Comparison of ENCODE assay signal across 8 mouse cellular contexts in the genomic region with DNA sequence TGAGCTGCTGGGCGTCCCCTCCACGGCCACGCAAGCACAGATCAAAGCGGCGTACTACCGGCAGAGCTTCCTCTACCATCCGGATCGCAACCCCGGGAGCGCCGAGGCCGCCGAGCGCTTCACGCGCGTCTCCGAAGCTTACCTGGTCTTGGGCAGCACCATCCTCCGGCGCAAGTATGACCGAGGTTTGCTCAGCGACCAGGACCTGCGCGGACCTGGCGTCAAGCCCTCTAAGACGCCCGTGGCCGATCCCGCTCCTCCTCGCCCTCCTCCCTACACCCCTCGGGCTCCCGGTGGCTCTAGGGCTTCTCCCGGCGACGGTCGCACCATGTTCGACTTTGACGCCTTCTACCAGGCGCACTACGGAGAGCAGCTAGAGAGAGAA. TPM values are rescaled to one million over a fixed set of nuclear protein-coding genes. Genes with fewer than 3 reads are reported as not detected.
DNase-seq lines count a peak whose midpoint lies in the region; ATAC-seq lines count a peak whose summit lies in the region.

No protein-coding gene starts in this region.

- peak overlapping the region; percentile 81 for H3K9ac ChIP-seq in lung, embryonic 16.5 days (ENCODE audit: low read length)
- peak overlapping the region; percentile 85 for H3K9ac ChIP-seq in embryonic facial prominence, embryonic 15.5 days
- peak overlapping the region; percentile 91 for H3K9ac ChIP-seq in intestine, embryonic 16.5 days (ENCODE audit: low read depth, low read length)
- peak overlapping the region; percentile 85 for H3K9ac ChIP-seq in neural tube, embryonic 12.5 days

- H3K36me3 ChIP-seq in lung, embryonic 16.5 days (ENCODE audit: control insufficient read depth, insufficient read depth, low read length): peaks cover 16% of the 10 kb centered on the region
- peaks cover 44% of the 10 kb centered on the region for H3K36me3 ChIP-seq in embryonic facial prominence, embryonic 15.5 days
- peaks cover 8% of the 10 kb centered on the region for H3K36me3 ChIP-seq in intestine, embryonic 16.5 days (ENCODE audit: control insufficient read depth, insufficient read depth, low read length)
- H3K36me3 ChIP-seq in neural tube, embryonic 12.5 days: peaks cover 46% of the 10 kb centered on the region

- peak overlapping the region; percentile 91 for H3K4me3 ChIP-seq in lung, embryonic 16.5 days (ENCODE audit: low read length)
- H3K4me3 ChIP-seq in embryonic facial prominence, embryonic 15.5 days (replicated peaks): peak overlapping the region; percentile 97
- H3K4me3 ChIP-seq in intestine, embryonic 16.5 days (ENCODE audit: low read length): peak overlapping the region; percentile 93
- H3K4me3 ChIP-seq in neural tube, embryonic 12.5 days: peak overlapping the region; percentile 90

- DNase-seq in lung, postnatal 25 days (ENCODE audit: low spot score): no peak
- no peak for DNase-seq in cerebellum, postnatal 36 days
- no peak for DNase-seq in kidney, adult 18-20 months
- no peak for DNase-seq in kidney, adult 11 months

- H3K4me2 ChIP-seq in lung, embryonic 16.5 days (ENCODE audit: low read depth, low read length): peak overlapping the region; percentile 90
- peak overlapping the region; percentile 87 for H3K4me2 ChIP-seq in embryonic facial prominence, embryonic 15.5 days (replicated peaks)
- H3K4me2 ChIP-seq in intestine, embryonic 16.5 days (ENCODE audit: low read depth, low read length): peak overlapping the region; percentile 87
- peak overlapping the region; percentile 87 for H3K4me2 ChIP-seq in neural tube, embryonic 12.5 days (replicated peaks)

- WGBS in lung, embryonic 16.5 days: 0% methylated on average over 40 of the region's 40 CpGs
- WGBS in embryonic facial prominence, embryonic 15.5 days: 0% methylated on average over 40 of the region's 40 CpGs
- 2% methylated on average over 40 of the region's 40 CpGs for WGBS in intestine, embryonic 16.5 days
- whole genome bisulfite sequencing in neural tube, embryonic 12.5 days: under 1% methylated on average over 40 of the region's 40 CpGs

- ATAC-seq in lung, embryonic 16.5 days (ENCODE audit: low read depth): peak; percentile 61
- ATAC-seq in embryonic facial prominence, embryonic 15.5 days (ENCODE audit: insufficient number of reproducible peaks, low FRiP score, low TSS enrichment, low read depth): no peak
- ATAC-seq in intestine, embryonic 16.5 days: peak; percentile 71
- peak; percentile 70 for ATAC-seq in neural tube, embryonic 12.5 days (ENCODE audit: low FRiP score, low read depth)

- peak overlapping the region; percentile 55 for H3K27ac ChIP-seq in lung, embryonic 16.5 days (ENCODE audit: low read length)
- peak overlapping the region; percentile 66; the same call in 1 of the 2 replicates for H3K27ac ChIP-seq in embryonic facial prominence, embryonic 15.5 days (replicated peaks)
- H3K27ac ChIP-seq in intestine, embryonic 16.5 days (ENCODE audit: low read length): peak overlapping the region; percentile 73
- no peak overlapping the region for H3K27ac ChIP-seq in neural tube, embryonic 12.5 days

- no peaks in the 10 kb centered on the region for H3K9me3 ChIP-seq in lung, embryonic 16.5 days (ENCODE audit: control insufficient read depth, low read length)
- H3K9me3 ChIP-seq in embryonic facial prominence, embryonic 15.5 days (replicated peaks): no peaks in the 10 kb centered on the region
- H3K9me3 ChIP-seq in intestine, embryonic 16.5 days (ENCODE audit: control insufficient read depth, low read length): no peaks in the 10 kb centered on the region; the same call in 1 of the 2 replicates
- H3K9me3 ChIP-seq in neural tube, embryonic 12.5 days: no peaks in the 10 kb centered on the region

- peaks cover 15% of the 10 kb centered on the region for H3K4me1 ChIP-seq in lung, embryonic 16.5 days (replicated peaks; ENCODE audit: control insufficient read depth, insufficient read depth, low read length)
- peaks cover 20% of the 10 kb centered on the region for H3K4me1 ChIP-seq in embryonic facial prominence, embryonic 15.5 days
- H3K4me1 ChIP-seq in intestine, embryonic 16.5 days (ENCODE audit: control insufficient read depth, insufficient read depth, low read length): peaks cover 10% of the 10 kb centered on the region; the same call in 1 of the 2 replicates
- H3K4me1 ChIP-seq in neural tube, embryonic 12.5 days: peaks cover 20% of the 10 kb centered on the region

- no peaks in the 10 kb centered on the region for H3K27me3 ChIP-seq in lung, embryonic 16.5 days (ENCODE audit: control insufficient read depth, insufficient read depth, low read depth, low read length)
- no peaks in the 10 kb centered on the region for H3K27me3 ChIP-seq in embryonic facial prominence, embryonic 15.5 days
- no peaks in the 10 kb centered on the region for H3K27me3 ChIP-seq in intestine, embryonic 16.5 days (replicated peaks; ENCODE audit: control insufficient read depth, insufficient read depth, low read length)
- H3K27me3 ChIP-seq in neural tube, embryonic 12.5 days (replicated peaks): no peaks in the 10 kb centered on the region

RNA-seq across cellular contexts. Expression of a gene that starts 0.4 kb away (rescaled TPM):
- 32.2 and 32.5 TPM in 2 replicates for polyA plus RNA-seq in lung, embryonic 16.5 days (2015; fragmentation: Nextera tagmentation; extraction: Ambion mirVana)
- polyA plus RNA-seq in embryonic facial prominence, embryonic 15.5 days (2015; fragmentation: Nextera tagmentation; extraction: Ambion mirVana): 32.9 and 36.3 TPM in 2 replicates
- 33.9 and 39.2 TPM in 2 replicates for polyA plus RNA-seq in intestine, embryonic 16.5 days (2015; fragmentation: Nextera tagmentation; extraction: Ambion mirVana)
- polyA plus RNA-seq in neural tube, embryonic 12.5 days (2016; fragmentation: Nextera tagmentation; extraction: Ambion mirVana): 30.3 and 32.2 TPM in 2 replicates

RNA-seq across cellular contexts. Expression of a gene that starts 0.4 kb away (rescaled TPM):
- polyA plus RNA-seq in lung, embryonic 16.5 days (2015; fragmentation: Nextera tagmentation; extraction: Ambion mirVana): 100 and 110 TPM in 2 replicates
- polyA plus RNA-seq in embryonic facial prominence, embryonic 15.5 days (2015; fragmentation: Nextera tagmentation; extraction: Ambion mirVana): 102 and 115 TPM in 2 replicates
- 84.6 and 109 TPM in 2 replicates for polyA plus RNA-seq in intestine, embryonic 16.5 days (2015; fragmentation: Nextera tagmentation; extraction: Ambion mirVana)
- polyA plus RNA-seq in neural tube, embryonic 12.5 days (2016; fragmentation: Nextera tagmentation; extraction: Ambion mirVana): 106 and 112 TPM in 2 replicates

RNA-seq across cellular contexts. Expression of a gene that starts 13.7 kb away (rescaled TPM):
- 4.2 and 5.3 TPM in 2 replicates for polyA plus RNA-seq in lung, embryonic 16.5 days (2015; fragmentation: Nextera tagmentation; extraction: Ambion mirVana)
- 12.6 and 12.9 TPM in 2 replicates for polyA plus RNA-seq in embryonic facial prominence, embryonic 15.5 days (2015; fragmentation: Nextera tagmentation; extraction: Ambion mirVana)
- 2.9 TPM in 2 replicates for polyA plus RNA-seq in intestine, embryonic 16.5 days (2015; fragmentation: Nextera tagmentation; extraction: Ambion mirVana)
- polyA plus RNA-seq in neural tube, embryonic 12.5 days (2016; fragmentation: Nextera tagmentation; extraction: Ambion mirVana): 37.0 and 37.8 TPM in 2 replicates

RNA-seq across cellular contexts. Expression of a gene that starts 25.3 kb away (rescaled TPM):
- 2.4 and 3.6 TPM in 2 replicates for polyA plus RNA-seq in lung, embryonic 16.5 days (2015; fragmentation: Nextera tagmentation; extraction: Ambion mirVana)
- polyA plus RNA-seq in embryonic facial prominence, embryonic 15.5 days (2015; fragmentation: Nextera tagmentation; extraction: Ambion mirVana): 0.80 and 1.4 TPM in 2 replicates
- 8.2 and 9.5 TPM in 2 replicates for polyA plus RNA-seq in intestine, embryonic 16.5 days (2015; fragmentation: Nextera tagmentation; extraction: Ambion mirVana)
- polyA plus RNA-seq in neural tube, embryonic 12.5 days (2016; fragmentation: Nextera tagmentation; extraction: Ambion mirVana): 0.58 and 0.66 TPM in 2 replicates

RNA-seq across cellular contexts. Expression of a gene that starts 41.1 kb away (rescaled TPM):
- 11.8 and 12.4 TPM in 2 replicates for polyA plus RNA-seq in lung, embryonic 16.5 days (2015; fragmentation: Nextera tagmentation; extraction: Ambion mirVana)
- polyA plus RNA-seq in embryonic facial prominence, embryonic 15.5 days (2015; fragmentation: Nextera tagmentation; extraction: Ambion mirVana): 16.2 and 19.7 TPM in 2 replicates
- 11.9 and 13.4 TPM in 2 replicates for polyA plus RNA-seq in intestine, embryonic 16.5 days (2015; fragmentation: Nextera tagmentation; extraction: Ambion mirVana)
- 41.6 and 54.5 TPM in 2 replicates for polyA plus RNA-seq in neural tube, embryonic 12.5 days (2016; fragmentation: Nextera tagmentation; extraction: Ambion mirVana)
